Mouse (Mus musculus) retina, embryonic 14.5 days (tissue): ENCODE data around the gene Samsn1.
"Not testable (repeated sequence)": the region's sequence is repeated elsewhere in the genome, so short reads cannot be mapped to it uniquely, and the experiment has no call there.

Source experiments
- DNase-seq: peaks from one replicate; pipeline ENCODE4 v3.0.0-alpha.2; 2015; ENCODE audit warnings: low spot score

Samsn1 gene

DNA sequence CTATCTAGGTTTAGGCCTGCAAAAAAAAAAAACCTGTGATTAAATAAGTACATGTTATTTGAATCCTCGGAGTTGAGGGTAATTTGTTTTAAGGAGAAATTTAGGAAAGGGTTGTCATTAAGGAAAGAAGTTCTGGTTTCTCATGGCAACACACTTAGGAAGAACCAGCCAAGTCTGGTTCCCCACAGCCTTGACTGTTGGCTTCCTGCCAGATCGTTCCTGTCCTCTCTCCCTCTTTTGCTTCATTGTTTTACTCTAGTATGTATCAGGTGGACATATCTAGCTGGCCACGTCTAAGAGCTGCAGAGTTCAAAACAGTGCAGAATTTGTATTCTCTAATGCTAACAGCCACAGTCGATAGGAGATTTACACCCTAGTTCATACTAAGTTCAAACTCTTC lies 146.2 kb downstream of the Samsn1 start:
- no peak for DNase-seq

DNA sequence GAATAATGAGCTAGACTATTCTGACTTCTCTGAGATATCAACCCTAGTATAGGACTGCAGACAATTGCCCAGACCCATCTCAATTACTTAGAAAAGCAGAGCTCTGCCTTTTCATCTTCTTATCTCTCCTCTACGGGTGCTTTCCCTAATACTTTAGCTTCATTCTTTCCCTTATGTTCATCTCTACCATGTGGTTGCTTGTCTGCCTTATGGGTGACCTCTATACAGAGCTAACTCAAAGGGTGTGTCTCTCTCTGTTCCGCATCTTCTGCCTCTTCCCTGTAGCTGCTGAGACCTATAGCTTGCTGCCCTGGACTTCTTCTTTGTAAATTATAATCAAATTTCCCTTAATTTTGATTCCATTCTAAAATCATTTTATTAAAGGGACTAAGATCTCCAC lies 147.6 kb downstream of the Samsn1 start:
- no peak for DNase-seq

DNA sequence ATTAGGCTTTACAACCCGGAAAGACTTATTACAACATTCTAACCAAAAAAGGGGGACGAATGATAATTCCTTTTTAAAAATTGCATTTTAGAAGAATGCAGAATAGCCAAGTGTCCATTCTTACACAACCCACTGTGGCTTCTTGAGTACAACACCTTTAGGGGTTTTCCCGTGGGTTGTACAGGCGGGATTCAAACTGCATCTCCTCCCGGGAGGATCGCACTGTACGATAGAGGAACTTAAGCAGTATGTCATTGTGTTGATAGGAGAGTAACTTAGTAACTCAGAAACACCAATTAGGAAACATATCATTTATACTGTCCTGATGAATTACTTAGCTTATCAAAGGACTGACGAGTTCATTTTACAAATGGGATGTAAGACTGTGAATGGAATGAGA lies 149.8 kb downstream of the Samsn1 start:
- DNase-seq: no peak

DNA sequence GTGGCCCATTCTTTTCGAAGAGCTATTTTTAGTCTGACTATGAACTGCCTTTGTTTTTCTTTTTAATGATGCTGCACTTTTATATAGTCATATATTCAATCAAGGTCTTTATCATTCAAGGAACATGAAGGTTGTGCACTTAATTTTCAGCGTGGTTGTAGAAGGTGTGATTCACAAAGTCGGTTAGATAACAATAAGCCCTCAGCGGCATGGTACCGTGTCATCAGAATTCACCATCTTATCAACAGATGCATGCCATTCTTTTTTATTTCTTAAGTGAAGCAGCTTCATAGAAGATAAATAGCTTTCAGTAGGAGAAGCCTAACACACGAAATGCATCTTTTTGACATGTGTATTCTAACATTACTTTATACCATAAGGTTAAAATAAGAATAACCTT lies 154.7 kb downstream of the Samsn1 start:
- DNase-seq: no peak

DNA sequence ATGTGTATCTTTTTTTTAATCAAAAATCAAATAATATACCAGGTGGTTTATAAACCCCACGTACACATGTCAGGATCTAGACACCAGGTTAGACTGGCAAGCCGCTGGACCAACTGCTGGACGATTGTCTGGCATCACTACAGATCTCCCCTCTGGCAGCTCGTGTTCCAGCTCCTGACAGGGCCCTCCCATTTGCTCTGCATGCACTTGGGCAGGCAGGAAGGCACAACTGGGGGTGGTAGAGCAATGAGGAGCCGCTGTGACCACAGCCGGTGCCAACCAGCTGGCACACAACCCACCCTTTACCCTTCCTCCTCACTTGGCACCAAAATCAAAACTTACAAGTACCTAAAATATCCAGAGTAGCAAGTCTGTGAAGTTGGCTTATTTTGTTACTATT lies 156.6 kb downstream of the Samsn1 start:
- DNase-seq: no peak

DNA sequence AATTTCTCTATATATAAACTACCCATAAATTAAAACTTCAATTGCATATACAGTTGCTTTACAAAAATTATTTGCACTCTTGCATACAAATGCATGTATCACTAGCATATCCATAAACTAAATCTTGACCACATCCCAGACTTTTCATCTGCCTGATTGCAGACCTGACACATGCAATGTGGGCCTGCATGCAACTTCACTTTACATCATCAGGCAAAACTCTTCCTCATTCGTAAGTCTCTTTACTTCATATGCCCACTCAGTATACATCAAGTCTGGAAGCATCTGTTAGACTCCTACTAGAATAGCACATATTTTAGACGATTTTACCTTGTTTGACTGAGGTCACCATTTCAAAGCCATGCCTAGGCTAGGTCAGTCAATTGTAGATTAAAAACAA lies 157.4 kb downstream of the Samsn1 start:
- DNase-seq: no peak

DNA sequence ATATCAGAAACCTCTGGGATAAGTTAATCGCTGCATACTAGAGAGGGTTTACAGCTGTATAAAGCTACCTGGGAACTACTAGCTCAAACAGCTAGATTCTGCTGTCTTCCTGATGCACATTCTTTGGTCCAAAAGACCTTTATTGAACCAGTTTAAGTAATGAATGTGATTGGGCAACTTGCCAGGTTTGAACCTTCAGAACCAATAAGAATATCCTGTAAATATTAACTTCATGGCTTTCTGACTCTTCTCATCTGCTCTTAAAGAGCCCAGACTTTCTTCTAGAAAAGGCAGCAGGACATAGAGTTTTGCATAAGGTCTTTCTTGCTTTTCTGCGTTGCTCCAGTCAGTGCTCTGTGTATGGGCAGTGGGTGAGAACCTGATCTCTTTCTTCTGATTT lies 165.7 kb downstream of the Samsn1 start:
- DNase-seq: no peak

DNA sequence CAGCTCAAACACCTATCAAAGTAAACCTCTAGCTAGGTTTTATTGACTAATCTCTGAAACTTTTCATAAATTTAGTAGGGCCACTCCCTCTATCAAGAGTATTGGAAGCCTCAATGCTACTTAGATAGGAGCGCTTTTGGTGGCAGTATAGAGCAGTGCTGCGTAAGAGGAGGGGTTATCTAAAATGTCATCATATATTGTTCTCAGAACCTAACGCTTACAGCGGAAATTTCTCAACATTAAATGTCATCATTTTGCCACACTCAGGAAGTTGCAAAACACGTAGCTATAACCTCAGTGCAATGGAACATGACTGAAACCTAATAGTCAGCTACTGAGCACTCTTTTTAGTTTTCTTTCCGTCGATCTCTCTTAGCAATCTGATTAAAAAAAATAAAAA lies 166.7 kb downstream of the Samsn1 start:
- DNase-seq: no peak

DNA sequence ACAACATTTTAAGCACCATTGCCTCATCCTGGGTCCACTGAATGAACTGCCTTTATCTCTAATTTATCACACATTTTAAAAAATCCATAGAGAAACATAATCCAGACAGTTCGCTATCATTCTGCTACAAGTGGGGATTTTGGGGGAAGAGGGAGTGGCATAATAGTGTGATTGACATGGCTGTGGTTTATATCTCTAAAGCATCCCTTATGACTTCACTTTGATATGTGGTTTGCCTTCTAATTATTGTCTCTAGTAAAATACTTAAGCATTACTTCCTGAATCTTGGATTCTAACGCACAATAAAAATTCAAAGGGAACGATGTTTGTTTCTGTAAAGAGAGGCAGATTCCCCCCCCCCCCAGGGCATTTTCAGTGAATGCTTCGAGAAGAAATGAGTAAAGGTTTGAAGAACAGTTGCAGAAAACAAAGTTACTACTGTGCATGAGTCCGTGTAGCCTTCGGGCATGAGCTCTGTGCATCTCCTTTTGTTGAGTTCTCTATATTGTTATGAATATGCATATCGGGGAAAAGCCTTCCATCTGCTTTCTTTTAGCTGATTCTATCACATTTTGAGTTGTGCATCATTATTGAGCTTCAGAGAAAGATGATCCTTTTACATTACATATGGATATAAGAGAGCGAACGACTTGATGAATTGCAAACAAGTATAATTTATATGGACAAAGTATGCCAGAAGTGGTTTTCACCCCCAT lies 168.4 kb downstream of the Samsn1 start:
- DNase-seq: no peak

DNA sequence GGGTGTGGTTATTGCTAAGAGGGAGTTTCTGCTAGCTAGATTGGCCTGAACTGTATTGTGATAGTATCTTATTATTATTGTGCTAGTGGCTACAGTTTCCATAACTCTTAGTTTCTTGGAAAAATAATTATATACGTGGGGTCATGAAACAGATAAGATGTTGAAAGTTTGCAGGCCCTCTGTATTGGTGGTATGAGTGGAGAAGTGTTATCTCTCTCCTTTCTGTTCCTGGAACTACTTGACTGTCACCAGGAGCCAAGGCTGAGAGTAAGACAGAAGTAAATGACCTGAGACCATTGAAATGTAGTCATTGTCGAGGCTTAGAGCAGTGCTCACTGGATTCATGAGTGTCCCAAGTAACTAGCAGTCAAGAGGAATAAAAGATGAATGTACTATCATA lies 169.6 kb downstream of the Samsn1 start:
- DNase-seq: no peak

DNA sequence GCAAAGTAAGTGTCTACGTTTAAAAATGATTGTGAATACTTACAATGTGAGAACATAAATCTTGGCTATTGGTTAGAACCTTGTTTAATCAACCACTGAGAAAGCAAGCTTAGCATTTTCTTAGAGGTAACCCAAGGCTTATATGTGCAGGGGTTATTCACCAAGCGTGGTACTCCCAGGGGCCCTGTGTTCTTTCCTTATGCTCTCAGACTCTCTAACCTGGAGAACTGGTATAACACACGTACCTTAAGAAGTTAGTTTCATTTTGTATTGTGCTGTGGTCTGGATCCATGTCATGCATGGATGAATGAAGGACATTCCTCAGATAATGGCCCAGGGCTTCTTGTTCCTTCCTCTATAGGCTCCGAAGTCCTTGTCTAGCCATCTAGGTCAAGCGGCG lies 173.0 kb downstream of the Samsn1 start:
- DNase-seq: no peak

DNA sequence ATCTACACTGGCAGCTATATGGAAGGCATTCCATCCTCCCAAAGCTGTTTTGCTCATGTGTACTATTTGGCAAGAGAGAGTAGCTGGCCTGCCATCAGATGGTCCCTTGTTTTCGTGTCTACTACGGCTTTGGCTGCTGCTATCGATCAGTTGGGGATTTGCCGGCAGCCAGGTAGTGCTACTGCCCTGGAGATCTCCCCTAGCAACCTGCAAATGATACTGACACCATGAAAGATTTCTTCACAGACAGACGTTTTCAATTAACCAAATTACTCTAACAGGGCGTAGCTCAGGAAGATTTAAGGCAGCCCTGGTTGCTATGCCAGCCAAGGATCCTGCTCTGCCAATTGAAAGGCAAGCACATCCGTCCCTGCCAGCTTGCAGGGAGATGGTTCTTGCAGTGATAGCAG lies 178.4 kb downstream of the Samsn1 start:
- DNase-seq: no peak

DNA sequence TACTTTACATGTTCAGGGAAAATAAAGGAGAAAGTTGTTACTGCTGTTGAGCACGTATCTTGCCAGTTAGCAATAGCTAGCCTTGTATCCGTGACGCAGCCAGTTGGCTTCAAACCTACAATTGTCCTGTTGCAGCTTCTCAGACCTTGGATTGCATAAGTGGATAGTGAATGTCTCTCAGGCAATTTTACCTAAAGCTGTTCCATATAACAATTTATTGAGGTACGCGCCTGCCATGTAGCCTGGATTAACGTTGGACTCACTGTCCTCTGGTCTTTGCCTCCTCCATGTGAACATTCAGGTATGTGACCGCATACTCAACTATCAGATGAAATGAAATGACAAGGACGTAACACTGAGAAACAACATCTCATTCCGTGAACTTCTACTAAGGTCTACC lies 179.1 kb downstream of the Samsn1 start:
- no peak for DNase-seq

DNA sequence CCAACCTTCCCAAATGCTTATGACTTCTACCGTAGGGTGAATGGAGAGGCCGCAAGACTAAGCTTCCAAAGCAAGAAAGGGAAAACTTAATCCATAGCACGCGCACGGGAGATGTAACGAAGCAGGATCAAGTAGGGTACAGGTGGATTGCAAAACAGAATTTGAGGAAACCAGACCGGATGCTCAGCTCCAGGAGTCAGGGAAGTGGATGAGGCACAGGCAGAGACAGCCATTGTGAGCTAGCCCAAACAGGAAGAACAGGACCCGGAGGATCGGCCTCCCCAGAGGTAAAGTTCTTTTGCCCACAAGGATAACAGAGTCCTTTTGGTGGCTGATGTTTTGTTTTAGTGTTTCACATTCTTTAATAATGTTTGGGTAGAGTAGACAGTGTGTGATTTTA lies 179.5 kb downstream of the Samsn1 start:
- no peak for DNase-seq

DNA sequence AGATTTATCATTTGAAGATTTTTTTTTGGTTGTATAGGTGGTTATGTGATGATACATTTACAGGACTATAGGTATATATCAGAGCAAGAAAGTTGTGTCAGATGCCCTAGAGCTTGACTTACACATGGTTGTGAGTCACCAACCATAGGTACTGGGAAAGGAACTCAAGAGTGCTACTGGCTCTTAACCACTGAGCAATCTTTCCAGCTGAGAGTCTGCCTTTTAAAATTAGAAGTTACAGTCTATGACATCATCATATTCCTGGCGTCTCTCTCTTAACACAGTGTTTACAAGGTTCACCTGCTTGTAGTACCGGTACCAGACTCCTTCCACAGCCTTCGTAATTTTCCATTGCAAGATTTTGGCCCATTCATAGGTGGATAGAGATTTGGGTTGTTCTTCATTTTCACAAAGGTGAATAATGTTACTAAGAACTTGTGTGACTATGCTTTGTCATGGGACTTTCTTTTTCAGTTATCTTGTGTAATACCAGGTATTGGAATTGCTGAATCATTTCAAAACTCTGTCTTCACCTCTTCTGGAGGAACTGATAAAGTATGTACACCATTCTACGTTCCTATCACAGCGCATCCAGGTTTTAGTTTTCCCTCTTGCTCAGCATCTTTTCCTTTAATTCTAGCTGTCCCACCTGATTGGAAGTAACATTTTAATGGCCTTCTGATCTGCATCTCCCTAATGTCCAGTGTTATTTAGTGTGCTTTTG lies 184.2 kb downstream of the Samsn1 start:
- no peak for DNase-seq

DNA sequence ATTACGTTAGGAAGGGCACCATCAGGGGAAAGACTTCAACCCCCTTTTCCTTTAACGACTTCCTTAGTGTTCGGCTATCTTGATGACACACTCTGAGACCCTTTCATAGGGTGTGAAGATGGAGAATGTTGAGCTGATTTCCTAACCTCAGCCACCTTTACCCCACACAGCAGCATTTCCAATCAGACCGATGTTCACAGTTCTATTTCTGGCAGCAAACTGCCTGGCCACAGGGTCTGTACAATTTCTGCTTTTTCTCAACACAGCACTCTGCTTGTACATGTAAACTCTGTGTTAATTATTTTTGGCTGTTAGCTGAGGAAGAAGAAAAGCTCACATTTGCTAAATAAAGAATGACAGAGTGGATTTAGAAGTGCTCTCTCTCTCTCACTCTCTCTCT lies 190.7 kb downstream of the Samsn1 start:
- DNase-seq: no peak

DNA sequence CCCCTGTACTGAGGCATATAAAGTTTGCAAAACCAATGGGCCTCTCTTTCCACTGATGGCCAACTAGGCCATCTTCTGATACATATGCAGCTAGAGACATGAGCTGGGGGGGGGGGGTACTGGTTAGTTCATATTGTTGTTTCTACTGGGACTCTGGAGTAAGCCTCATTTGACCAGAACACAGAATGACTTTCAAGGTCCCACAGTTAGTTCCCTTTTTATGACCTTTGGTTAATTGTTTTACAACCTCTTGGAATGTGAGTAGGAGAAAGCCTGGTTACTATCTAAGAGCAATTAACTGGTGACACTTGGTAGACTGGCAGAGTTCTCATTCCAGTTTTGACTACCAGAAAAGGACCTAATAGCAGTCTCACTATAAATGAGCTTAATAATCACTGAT lies 195.1 kb downstream of the Samsn1 start:
- not testable (repeated sequence) for DNase-seq

DNA sequence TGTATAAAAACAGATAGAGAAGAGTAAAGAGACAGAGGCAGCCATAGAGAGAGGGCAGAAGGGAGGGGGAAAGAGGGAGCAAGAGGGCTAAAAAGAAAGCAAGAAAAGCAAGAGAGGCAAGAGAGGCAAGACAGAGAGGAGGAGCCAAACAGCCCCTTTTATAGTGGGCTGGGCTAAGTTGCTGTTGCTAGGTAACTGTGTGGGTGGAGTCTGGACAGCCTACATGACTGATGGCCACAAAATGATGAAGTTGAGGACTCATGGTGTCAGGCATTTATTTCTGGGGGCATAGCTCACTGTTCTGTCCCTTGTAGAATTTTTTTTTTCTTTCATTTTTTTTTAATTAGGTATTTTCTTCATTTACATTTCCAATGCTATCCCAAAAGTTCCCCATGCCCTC lies 195.6 kb downstream of the Samsn1 start:
- DNase-seq: no peak

DNA sequence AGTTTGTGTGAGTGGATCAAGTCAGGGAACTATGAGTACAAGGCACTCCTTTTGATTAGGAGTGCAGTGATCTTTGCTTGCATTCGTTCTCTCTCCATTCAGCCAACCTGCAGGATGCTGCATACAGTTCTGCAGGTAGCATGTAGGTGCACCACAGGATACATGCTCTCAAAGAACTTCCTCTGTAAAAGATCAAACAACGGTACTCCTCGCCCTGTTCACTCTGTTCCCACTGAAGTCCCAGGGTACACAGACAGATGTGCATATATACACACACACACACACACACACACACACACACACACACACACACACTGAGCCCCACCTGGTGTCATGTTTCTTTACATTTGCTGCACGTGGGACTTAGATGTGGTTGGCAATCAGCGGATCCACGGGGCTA lies 198.9 kb downstream of the Samsn1 start:
- no peak for DNase-seq

DNA sequence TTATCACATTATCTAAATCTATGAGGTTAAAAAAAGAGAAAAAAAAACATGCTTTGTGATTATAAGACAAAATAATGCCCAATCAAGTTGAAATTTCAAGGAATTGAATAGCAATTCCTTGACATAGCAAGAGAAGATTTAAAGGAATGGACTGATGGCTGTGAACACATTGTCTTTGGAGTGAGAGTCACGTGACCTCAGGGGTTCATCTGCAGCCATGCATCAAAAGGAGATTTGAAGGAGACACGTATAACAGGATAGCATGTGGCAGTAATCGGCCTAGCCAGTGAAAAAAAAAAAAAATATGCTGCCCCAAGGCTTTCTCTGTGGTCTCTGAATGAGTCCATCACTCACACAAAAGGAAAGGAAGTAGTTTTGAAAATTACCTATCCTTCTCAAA lies 201.1 kb downstream of the Samsn1 start:
- DNase-seq: peak; percentile 31
